Mouse (Mus musculus) CD4-positive, CD25-positive, alpha-beta regulatory T cell, adult 4 months (primary cell): ENCODE results near the gene Rps2. TPM values are rescaled to one million over a fixed set of nuclear protein-coding genes. Genes with fewer than 3 reads are reported as not detected.
"Not testable (repeated sequence)": the region's sequence is repeated elsewhere in the genome, so short reads cannot be mapped to it uniquely, and the experiment has no call there.

Source experiments
- ATAC-seq: one replicate; pipeline ENCODE4 v1.8.0; 2017
- polyA plus RNA-seq, 2 experiments: library from polyadenylated mRNA; unstranded; fragments of 100-300 nt; shearing (Covaris generic); gene quantifications; one replicate each; pipeline ENCODE4 v1.2.1; 2017

Gene Rps2
- 100 to 1,000 TPM; 608 to 780 TPM for polyA plus RNA-seq

DNA sequence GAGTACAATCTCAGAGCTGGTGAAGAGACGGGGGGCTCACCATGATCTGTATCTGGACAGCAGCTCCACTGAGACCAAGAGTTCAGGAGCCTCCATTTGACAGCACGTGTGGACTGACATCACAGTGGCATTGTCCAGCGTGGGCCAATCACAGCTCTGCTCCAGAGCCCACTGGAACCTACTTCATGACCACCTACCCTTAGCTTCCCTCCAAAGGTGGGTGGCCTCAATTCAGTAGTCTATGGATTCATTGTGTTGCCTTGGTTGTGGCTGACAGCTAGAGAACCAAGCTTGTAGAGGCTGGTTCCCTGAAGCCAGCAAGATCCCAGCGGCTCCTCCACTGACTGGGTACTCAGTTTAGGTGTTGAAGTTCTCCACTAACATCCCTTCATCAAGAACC is at the start of gene Rps2, which contains the start of gene Rnf151:
Gene Rps2 (plus strand): TSS at position 174 of the 400 bp plus-strand sequence.
Gene Rnf151 (minus strand): TSS at position 121 of the 400 bp plus-strand sequence.
- ATAC-seq, result no peak

DNA sequence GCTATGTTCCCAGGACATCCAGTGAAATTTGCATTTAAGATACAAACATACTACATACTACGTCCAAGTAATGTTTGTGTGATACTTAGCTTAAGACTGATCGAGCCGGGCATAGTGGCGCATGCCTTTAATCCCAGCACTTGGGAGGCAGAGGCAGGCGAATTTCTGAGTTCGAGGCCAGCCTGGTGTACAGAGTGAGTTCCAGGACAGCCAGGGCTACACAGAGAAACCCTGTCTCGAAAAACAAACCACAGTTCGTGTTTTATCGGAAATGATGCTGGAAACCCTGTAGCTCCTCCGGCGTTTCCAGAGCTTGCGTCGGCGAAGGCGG is 48.7 kb upstream of the Rps2 start:
- not testable (repeated sequence) for ATAC-seq

- peak; percentile 98 for ATAC-seq
These were observed 48.2 kb upstream of the Rps2 start, which contains the start of gene Zfp598 for GRCm38 (mm10) chr17:24669545-24670245. Zfp598 (plus strand) TSS chr17:24669687.

DNA sequence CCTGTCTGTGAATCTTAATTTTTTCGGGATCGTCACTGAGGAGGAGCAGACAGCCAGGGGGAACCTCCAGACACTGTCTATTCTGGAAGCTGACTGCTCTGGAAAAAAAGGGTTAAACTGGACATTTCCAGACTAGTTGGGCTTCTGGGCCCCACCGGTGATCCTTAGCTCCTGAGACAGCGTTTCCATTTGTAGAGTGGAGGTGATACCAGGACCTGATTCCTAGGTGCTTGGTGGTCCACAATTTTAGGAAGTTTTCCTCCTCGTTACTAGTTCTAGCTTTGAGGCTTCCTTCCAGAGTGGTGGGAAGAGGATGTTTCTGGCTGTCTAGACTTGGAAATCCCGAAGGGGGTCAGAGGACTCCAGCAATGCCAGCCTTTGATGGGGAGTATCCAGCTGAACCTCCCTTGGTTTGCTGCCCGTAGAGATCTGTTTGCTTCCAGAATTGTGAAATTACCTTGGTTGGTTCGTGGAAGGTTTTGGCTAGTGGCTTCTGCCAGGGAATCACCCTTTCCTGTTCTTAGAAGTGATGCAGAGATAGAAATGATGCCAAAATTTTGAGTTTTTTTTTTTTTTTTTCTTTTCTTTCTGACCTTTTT is 47.6 kb upstream of the Rps2 start:
- ATAC-seq, result no peak

- no peak for ATAC-seq
These were observed 46.6 kb upstream of the Rps2 start for GRCm38 (mm10) chr17:24671346-24671745.

GRCm38 (mm10) chr17:24672141-24672540 is 45.8 kb upstream of the Rps2 start:
- ATAC-seq, result no peak

DNA sequence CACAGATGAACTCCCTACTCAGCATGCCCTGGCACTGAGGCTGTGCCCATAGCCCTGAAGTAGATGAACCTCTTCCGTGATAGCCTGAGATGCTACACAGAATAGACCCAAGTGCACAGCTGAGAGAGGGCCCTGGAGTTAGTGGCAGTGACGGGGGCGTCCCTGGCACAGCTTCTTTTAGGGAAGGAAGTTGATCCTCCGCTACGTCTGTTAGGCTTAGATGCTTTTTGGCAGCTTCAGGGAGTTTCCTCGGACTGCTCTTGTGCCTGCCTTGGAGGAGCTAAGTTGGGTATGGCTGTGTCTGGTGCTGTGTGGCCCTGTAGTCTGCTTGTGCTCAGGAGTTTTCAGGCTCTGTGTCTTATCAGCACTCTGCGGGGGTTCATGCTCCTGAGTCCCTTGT is 43.6 kb upstream of the Rps2 start:
- no peak for ATAC-seq

DNA sequence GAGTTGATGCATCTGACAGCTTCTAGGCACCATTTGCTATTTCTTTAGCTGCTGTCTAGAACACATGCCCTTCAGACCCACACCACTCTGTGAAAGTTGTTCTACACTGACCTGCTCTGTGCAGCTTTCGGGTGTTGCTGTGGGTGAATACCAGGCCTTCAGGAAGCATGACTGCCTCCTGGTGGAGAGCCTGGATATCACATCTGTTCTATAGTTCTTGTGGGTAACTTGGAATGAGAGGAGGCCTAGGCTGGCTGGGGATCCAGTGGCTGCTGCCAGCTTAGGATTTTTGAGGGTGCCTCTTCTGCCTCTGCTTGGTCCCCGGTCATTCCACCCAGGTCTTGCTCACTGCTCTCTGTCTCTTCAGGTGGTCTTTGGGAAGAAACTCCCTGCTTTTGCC is 41.7 kb upstream of the Rps2 start:
- peak; percentile 85 for ATAC-seq

DNA sequence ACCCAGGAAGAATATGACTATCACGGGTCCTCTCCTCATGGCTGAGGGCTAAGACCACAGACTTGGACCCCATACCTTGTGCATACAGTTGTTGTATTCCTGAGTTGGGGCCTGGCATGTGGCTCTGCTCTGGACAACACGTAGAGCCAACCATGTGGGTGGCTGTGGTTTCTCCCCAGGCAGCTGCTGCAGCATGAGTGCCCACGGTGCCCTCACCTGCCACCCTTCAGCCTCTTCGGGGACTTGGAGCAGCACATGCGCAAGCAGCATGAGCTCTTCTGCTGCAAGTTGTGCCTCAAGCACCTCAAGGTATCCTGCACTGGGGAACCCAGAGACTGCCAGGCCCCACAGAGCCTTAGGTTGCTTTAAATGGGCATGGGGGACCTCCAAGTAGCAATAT is 41.0 kb upstream of the Rps2 start:
- no peak for ATAC-seq

- no peak for ATAC-seq
These were observed 40.3 kb upstream of the Rps2 start for GRCm38 (mm10) chr17:24677500-24678080.

GRCm38 (mm10) chr17:24686514-24686913 is 31.4 kb upstream of the Rps2 start:
- ATAC-seq, result peak; percentile 52

DNA sequence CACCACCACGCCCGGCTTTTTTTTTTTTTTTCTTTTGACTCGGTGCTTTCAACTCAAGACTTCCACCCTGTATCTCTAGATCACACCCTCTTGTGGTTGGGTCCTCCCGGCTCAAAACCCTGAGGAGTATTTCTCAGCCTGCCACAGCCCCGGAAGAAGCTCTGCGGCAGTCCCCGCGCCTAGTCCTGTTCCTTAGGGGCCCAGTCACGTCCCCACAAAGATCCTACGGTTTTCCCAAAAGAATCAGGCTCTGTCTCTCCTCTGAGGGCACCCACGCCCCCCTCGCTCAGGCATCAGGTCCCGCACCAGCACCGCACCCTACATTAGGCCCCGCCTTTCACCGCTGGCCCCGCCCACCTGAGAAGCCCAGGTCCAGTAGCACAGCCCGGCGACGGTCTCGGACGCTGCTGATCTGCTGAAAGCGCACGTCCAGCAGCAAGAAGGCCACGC is 30.7 kb upstream of the Rps2 start:
- peak; percentile 86 for ATAC-seq

DNA sequence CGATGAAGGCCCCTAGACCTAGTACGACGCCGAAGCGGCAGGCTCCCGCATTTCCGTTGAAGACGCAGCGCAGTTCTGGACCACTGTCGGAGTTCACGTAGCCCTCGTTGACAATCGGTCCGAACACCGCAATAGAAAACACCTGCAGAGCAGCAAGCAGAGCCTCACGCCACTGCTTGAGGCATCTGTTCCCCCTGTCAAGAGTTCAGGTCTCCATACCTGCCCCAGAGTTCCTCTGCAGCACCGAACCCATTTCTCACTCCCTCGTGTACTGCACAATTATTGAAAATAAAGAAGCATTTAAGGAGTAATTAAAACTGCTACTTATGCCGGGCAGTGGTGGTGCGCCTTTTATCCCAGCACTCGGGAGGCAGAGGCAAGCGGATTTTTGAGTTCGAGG is 30.3 kb upstream of the Rps2 start:
- ATAC-seq, result peak; percentile 32

GRCm38 (mm10) chr17:24689251-24690081 is 28.4 kb upstream of the Rps2 start, which contains the start of gene Syngr3:
Syngr3 (minus strand) TSS chr17:24689955.
- no peak for ATAC-seq

- ATAC-seq, result no peak
These were observed 25.5 kb upstream of the Rps2 start for GRCm38 (mm10) chr17:24692385-24692784.

DNA sequence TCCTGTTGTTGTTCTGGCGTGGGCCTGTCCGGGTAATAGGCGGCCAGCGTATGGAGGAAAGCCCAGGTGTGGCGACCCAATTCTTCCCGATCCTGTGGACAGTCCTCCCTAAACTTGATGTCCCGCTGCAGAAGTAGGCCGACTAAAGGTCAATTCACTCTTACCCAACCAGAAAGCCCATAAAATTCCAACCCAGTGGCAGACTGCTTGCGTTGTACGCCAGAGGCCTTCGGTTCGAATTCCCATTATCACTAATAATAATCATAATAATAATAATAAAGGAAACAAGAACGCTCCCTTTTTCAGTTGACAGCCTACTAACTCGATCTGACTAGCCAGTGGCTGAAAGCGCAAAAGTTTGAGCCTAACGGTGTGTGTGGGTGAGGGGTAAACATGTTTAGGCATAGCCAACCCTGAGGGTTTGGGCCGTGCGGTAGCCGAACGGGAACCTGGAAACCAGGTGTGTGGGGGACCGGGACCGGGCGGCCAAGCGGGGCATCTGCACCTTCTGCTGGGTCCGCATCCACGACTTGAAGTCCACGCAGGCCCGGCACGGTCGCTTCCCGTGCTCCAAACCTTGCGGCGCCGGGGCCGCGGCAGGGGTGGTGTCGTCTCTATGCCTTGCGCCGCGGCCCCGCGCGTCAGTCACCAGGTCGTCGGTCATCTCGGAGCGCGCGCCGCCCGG is 22.4 kb upstream of the Rps2 start:
- ATAC-seq, result no peak

GRCm38 (mm10) chr17:24696011-24696697 is 21.8 kb upstream of the Rps2 start, which contains the start of the genes Gfer and Noxo1:
Gfer (minus strand) TSS chr17:24696156.
Noxo1 (plus strand) TSS chr17:24696234.
- ATAC-seq, result peak; percentile 93

DNA sequence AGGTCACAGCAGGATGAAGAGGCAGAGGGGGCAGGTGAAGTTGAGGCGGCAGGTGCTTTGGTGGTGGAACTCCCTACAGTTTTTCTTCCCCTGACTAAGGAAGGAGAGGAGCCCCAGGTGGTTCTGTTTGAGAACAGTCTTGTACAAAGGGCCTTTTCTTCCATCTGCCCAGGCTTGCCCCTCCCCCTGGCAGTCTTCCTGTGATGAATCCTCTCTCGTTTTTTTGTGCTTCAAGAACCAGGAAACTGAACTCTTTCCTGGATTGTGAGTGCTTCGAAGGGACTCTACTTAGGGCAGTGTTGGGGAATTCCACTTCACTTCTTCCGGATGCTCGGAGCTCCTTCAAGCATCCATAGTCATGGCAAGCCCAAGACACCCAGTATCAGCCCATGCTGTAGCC is 19.9 kb upstream of the Rps2 start:
- no peak for ATAC-seq

- ATAC-seq, result no peak
These were observed 19.2 kb upstream of the Rps2 start for GRCm38 (mm10) chr17:24698715-24699114.

DNA sequence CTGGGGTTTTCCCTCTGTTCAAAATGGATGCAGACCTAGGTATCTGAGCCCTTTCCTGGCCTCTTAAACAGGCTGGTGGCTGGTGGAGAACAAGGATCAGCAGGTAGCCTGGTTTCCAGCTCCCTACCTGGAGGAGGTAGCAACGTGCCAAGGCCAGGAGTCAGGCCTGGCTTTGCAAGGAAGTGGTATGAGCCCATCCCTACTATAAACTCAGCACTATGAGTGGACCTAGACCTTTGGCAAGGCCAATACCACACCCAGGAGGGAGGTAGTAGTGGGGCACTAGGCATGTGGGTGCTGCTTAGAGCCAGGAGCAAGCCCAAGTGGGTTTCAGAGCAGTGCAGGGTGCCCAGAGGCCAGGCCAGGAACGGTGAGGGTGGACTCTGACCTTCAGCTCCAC is 18.4 kb upstream of the Rps2 start:
- ATAC-seq, result no peak

DNA sequence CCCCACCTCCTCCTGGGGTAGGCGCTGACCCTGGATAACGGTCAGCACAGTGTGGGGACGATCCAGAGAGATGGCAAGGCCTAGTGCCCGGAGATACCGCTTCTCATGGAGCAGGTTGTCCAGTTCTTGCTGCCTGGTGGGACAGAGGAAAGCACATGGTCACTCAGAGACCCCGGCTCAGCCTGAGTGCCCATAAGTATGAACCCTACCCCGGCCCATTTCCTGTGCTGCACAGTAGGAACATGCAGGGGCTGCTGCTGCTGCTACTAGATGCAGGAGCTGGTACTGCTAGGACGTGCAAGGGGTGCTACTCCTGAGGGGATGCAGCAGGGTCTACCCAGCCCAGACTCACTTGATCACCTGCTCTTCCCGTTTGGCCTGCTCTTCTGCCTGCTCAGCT is 16.7 kb upstream of the Rps2 start:
- no peak for ATAC-seq

GRCm38 (mm10) chr17:24705821-24706220 is 12.1 kb upstream of the Rps2 start:
- ATAC-seq, result no peak
